Mouse (Mus musculus) hindbrain, embryonic 13.5 days (tissue): ENCODE data around the gene Rps29. TPM values are rescaled to one million over a fixed set of nuclear protein-coding genes. Genes with fewer than 3 reads are reported as not detected.
A peak's percentile ranks its signal among the peaks of the same experiment; 100 is the strongest.
"Not testable (repeated sequence)": the region's sequence is repeated elsewhere in the genome, so short reads cannot be mapped to it uniquely, and the experiment has no call there.

Experiments
- ATAC-seq: fragments of 200-750 bp; cut with Nextera tagmentation; 2 replicates; pipeline ENCODE4 v1.8.0; 2017; ENCODE audit warnings: moderate TSS enrichment; ENCODE audit not compliant: low FRiP score
- H3K27ac ChIP-seq: fragments of 300-500 bp; sonication (generic); 2 replicates; pipeline ENCODE4 v1.5.1; 2015; ENCODE audit warnings: inconsistent platforms, mild to moderate bottlenecking, moderate library complexity
- H3K27me3 ChIP-seq: fragments of 300-500 bp; sonication (generic); 2 replicates; pipeline ENCODE4 v1.6.1; 2015; ENCODE audit warnings: mild to moderate bottlenecking, inconsistent platforms
- H3K36me3 ChIP-seq: fragments of 300-500 bp; sonication (generic); 2 replicates; pipeline ENCODE4 v1.6.1; 2015; ENCODE audit warnings: mild to moderate bottlenecking, inconsistent platforms
- H3K4me1 ChIP-seq: fragments of 300-500 bp; sonication (generic); replicated peaks from 2 replicates; pipeline ENCODE4 v1.6.1; 2015; ENCODE audit warnings: inconsistent platforms
- H3K4me2 ChIP-seq: fragments of 300-500 bp; sonication (generic); 2 replicates; pipeline ENCODE4 v1.6.1; 2015; ENCODE audit warnings: inconsistent platforms, mild to moderate bottlenecking, moderate library complexity
- H3K4me3 ChIP-seq: fragments of 300-500 bp; sonication (generic); 2 replicates; pipeline ENCODE4 v1.5.1; 2015; ENCODE audit warnings: mild to moderate bottlenecking, inconsistent platforms
- H3K9ac ChIP-seq: fragments of 300-500 bp; sonication (generic); 2 replicates; pipeline ENCODE4 v1.6.1; 2015; ENCODE audit warnings: mild to moderate bottlenecking, inconsistent platforms
- H3K9me3 ChIP-seq: fragments of 300-500 bp; sonication (generic); 2 replicates; pipeline ENCODE4 v1.6.1; 2016; ENCODE audit warnings: inconsistent platforms
- WGBS: fragments of 180-500 bp; shearing (Covaris S2); methylation state at CpG from one replicate; pipeline ENCODE4 v1.1.7; 2015; 5-methylcytosine and 5-hydroxymethylcytosine counted together
- polyA plus RNA-seq: library from polyadenylated mRNA; unstranded; fragments of >200 nt; fragmentation: Nextera tagmentation; extraction: Ambion mirVana; gene quantifications from 2 replicates; pipeline ENCODE4 v1.2.1, GENCODE M21; 2015

The Rps29 gene
- 1,307 and 1,397 TPM in 2 replicates for polyA plus RNA-seq

- under 1% methylated on average over 59 of the region's 68 CpGs for WGBS
- peak within 1 kb of the TSS; percentile 96 for H3K27ac ChIP-seq
- H3K9me3 ChIP-seq, H3K27me3 ChIP-seq: not testable (repeated sequence)
- H3K4me1 ChIP-seq: peaks cover 15% of the 10 kb centered on the region
- peak within 1 kb of the TSS; percentile 75 for H3K4me2 ChIP-seq
- peak within 1 kb of the TSS; percentile 72 for H3K4me3 ChIP-seq
- H3K36me3 ChIP-seq: peaks cover 24% of the 10 kb centered on the region
- peak; percentile 99 for ATAC-seq
- peak within 1 kb of the TSS; percentile 91 for H3K9ac ChIP-seq
These were observed at the start of gene Rps29 for GRCm38 (mm10) chr12:69158765-69159577. TSS of gene Rps29 (minus strand) at chr12:69159186.

- H3K9ac ChIP-seq: no peak overlapping the region
- H3K27me3 ChIP-seq: no peaks in the 10 kb centered on the region
- H3K9me3 ChIP-seq: no peaks in the 10 kb centered on the region
- no peak overlapping the region for H3K4me2 ChIP-seq
- no peak overlapping the region for H3K4me3 ChIP-seq
- no peak for ATAC-seq
- H3K27ac ChIP-seq: no peak overlapping the region
- no peaks in the 10 kb centered on the region for H3K36me3 ChIP-seq
- WGBS: 97% methylated on average over 2 of the region's 2 CpGs
- peaks cover 4% of the 10 kb centered on the region; the same call in 1 of the 2 replicates for H3K4me1 ChIP-seq
These were observed 49.5 kb upstream of the Rps29 start for GRCm38 (mm10) chr12:69208520-69208919.

GRCm38 (mm10) chr12:69207926-69208325 is 48.9 kb upstream of the Rps29 start:
- H3K9ac ChIP-seq: no peak overlapping the region
- H3K27ac ChIP-seq: no peak overlapping the region
- H3K36me3 ChIP-seq: no peaks in the 10 kb centered on the region
- 94% methylated on average over 7 of the region's 7 CpGs for WGBS
- no peak for ATAC-seq
- H3K27me3 ChIP-seq: no peaks in the 10 kb centered on the region
- no peak overlapping the region for H3K4me3 ChIP-seq
- no peaks in the 10 kb centered on the region for H3K9me3 ChIP-seq
- H3K4me2 ChIP-seq: no peak overlapping the region
- H3K4me1 ChIP-seq: peaks cover 4% of the 10 kb centered on the region; the same call in 1 of the 2 replicates

- no peak overlapping the region for H3K9ac ChIP-seq
- ATAC-seq: no peak
- no peak overlapping the region for H3K27ac ChIP-seq
- H3K4me3 ChIP-seq: no peak overlapping the region
- no peak overlapping the region for H3K4me2 ChIP-seq
- no peaks in the 10 kb centered on the region for H3K9me3 ChIP-seq
- 97% methylated on average over 8 of the region's 8 CpGs for WGBS
- peaks cover 2% of the 10 kb centered on the region; the same call in 1 of the 2 replicates for H3K36me3 ChIP-seq
- peaks cover 4% of the 10 kb centered on the region; the same call in 1 of the 2 replicates for H3K4me1 ChIP-seq
- no peaks in the 10 kb centered on the region for H3K27me3 ChIP-seq
These were observed 48.4 kb upstream of the Rps29 start for GRCm38 (mm10) chr12:69207396-69207795.

- Histone ChIP-seq H3K9ac (no peak within 1 kb of the TSS), H3K4me1 (peaks cover 6% of the 10 kb centered on the region), H3K27me3 (no peaks in the 10 kb centered on the region), H3K9me3 (no peaks in the 10 kb centered on the region), H3K4me3 (0 out of 2 replicates have a peak within 1 kb of the TSS, but pooled peaks have one; percentile 9), H3K4me2 (peak within 1 kb of the TSS; percentile 30; the same call in 1 of the 2 replicates), H3K36me3 (peaks cover 18% of the 10 kb centered on the region; the same call in 1 of the 2 replicates), H3K27ac (no peak within 1 kb of the TSS)
- 62% methylated on average over 16 of the region's 16 CpGs for WGBS
- no peak for ATAC-seq
These were observed 45.3 kb upstream of the Rps29 start, which contains the start of gene Gm49384 for GRCm38 (mm10) chr12:69204052-69204833. TSS of gene Gm49384 (minus strand) at chr12:69204267.

- no peak overlapping the region for H3K9ac ChIP-seq
- no peak for ATAC-seq
- H3K4me3 ChIP-seq: no peak overlapping the region
- no peaks in the 10 kb centered on the region for H3K27me3 ChIP-seq
- no peak overlapping the region for H3K27ac ChIP-seq
- H3K9me3 ChIP-seq: no peaks in the 10 kb centered on the region
- peaks cover 18% of the 10 kb centered on the region; the same call in 1 of the 2 replicates for H3K36me3 ChIP-seq
- peaks cover 31% of the 10 kb centered on the region for H3K4me1 ChIP-seq
- H3K4me2 ChIP-seq: peak overlapping the region; percentile 95
These were observed 40.0 kb upstream of the Rps29 start for GRCm38 (mm10) chr12:69198985-69199384.

- H3K9ac ChIP-seq: peak within 1 kb of the TSS; percentile 90
- under 1% methylated on average over 18 of the region's 18 CpGs for WGBS
- H3K27ac ChIP-seq: peak within 1 kb of the TSS; percentile 94
- ATAC-seq: peak; percentile 32; the same call in 1 of the 2 replicates
- H3K4me2 ChIP-seq: peak within 1 kb of the TSS; percentile 95
- H3K4me3 ChIP-seq: peak within 1 kb of the TSS; percentile 86
- H3K27me3 ChIP-seq: no peaks in the 10 kb centered on the region
- no peaks in the 10 kb centered on the region for H3K9me3 ChIP-seq
- peaks cover 29% of the 10 kb centered on the region for H3K4me1 ChIP-seq
- peaks cover 18% of the 10 kb centered on the region; the same call in 1 of the 2 replicates for H3K36me3 ChIP-seq
These were observed 39.2 kb upstream of the Rps29 start, which contains the start of gene Dnaaf2 for GRCm38 (mm10) chr12:69198164-69198535. TSS of gene Dnaaf2 (minus strand) at chr12:69198429.

GRCm38 (mm10) chr12:69197378-69198163 is 38.6 kb upstream of the Rps29 start:
- peak overlapping the region; percentile 86 for H3K4me3 ChIP-seq
- H3K9me3 ChIP-seq: no peaks in the 10 kb centered on the region
- under 1% methylated on average over 92 of the region's 94 CpGs for WGBS
- peaks cover 29% of the 10 kb centered on the region for H3K4me1 ChIP-seq
- ATAC-seq: peak; percentile 82
- peak overlapping the region; percentile 90 for H3K9ac ChIP-seq
- H3K4me2 ChIP-seq: peak overlapping the region; percentile 95
- peak overlapping the region; percentile 94 for H3K27ac ChIP-seq
- no peaks in the 10 kb centered on the region for H3K27me3 ChIP-seq
- H3K36me3 ChIP-seq: peaks cover 18% of the 10 kb centered on the region; the same call in 1 of the 2 replicates

GRCm38 (mm10) chr12:69196444-69197377 is 37.7 kb upstream of the Rps29 start, which contains the start of gene Gm49383:
TSS of gene Gm49383 (minus strand) at chr12:69197104.
- peak within 1 kb of the TSS; percentile 95 for H3K4me2 ChIP-seq
- no peaks in the 10 kb centered on the region for H3K27me3 ChIP-seq
- H3K36me3 ChIP-seq: peaks cover 11% of the 10 kb centered on the region; the same call in 1 of the 2 replicates
- H3K27ac ChIP-seq: peak within 1 kb of the TSS; percentile 94
- H3K9me3 ChIP-seq: no peaks in the 10 kb centered on the region
- peak; percentile 87 for ATAC-seq
- H3K9ac ChIP-seq: peak within 1 kb of the TSS; percentile 90
- H3K4me1 ChIP-seq: peaks cover 29% of the 10 kb centered on the region
- H3K4me3 ChIP-seq: peak within 1 kb of the TSS; percentile 86
- WGBS: under 1% methylated on average over 75 of the region's 75 CpGs

GRCm38 (mm10) chr12:69192637-69193036 is 33.7 kb upstream of the Rps29 start:
- 92% methylated on average over 2 of the region's 2 CpGs for WGBS
- Histone ChIP-seq H3K9ac (no peak overlapping the region), H3K27ac (no peak overlapping the region), H3K36me3 (peaks cover 22% of the 10 kb centered on the region), H3K27me3 (no peaks in the 10 kb centered on the region), H3K9me3 (no peaks in the 10 kb centered on the region), H3K4me3 (no peak overlapping the region), H3K4me2 (no peak overlapping the region), H3K4me1 (peaks cover 17% of the 10 kb centered on the region)
- ATAC-seq: no peak

- no peak for ATAC-seq
- H3K9me3 ChIP-seq: no peaks in the 10 kb centered on the region
- no peaks in the 10 kb centered on the region for H3K27me3 ChIP-seq
- peaks cover 22% of the 10 kb centered on the region for H3K36me3 ChIP-seq
- H3K9ac ChIP-seq: no peak overlapping the region
- H3K4me1 ChIP-seq: peaks cover 25% of the 10 kb centered on the region
- 91% methylated on average over 5 of the region's 5 CpGs for WGBS
- no peak overlapping the region for H3K4me3 ChIP-seq
- no peak overlapping the region for H3K27ac ChIP-seq
- H3K4me2 ChIP-seq: no peak overlapping the region
These were observed 32.4 kb upstream of the Rps29 start for GRCm38 (mm10) chr12:69191396-69191795.
